Mouse (Mus musculus) testis, adult 2 months (tissue): ENCODE data around the gene Ccpg1. TPM values are rescaled to one million over a fixed set of nuclear protein-coding genes. Genes with fewer than 3 reads are reported as not detected.

Source experiments
- H3K27ac ChIP-seq: fragments of 200-500 bp; 2 replicates; pipeline ENCODE4 v1.5.1; 2012; ENCODE audit warnings: low read depth, low read length; ENCODE audit not compliant: control insufficient read depth, insufficient read depth
- H3K27me3 ChIP-seq: fragments of 200-500 bp; 2 replicates; pipeline ENCODE4 v1.6.1; 2012; ENCODE audit warnings: mild to moderate bottlenecking, low read length, moderate library complexity; ENCODE audit not compliant: control insufficient read depth, insufficient read depth
- H3K36me3 ChIP-seq: fragments of 200-500 bp; 2 replicates; pipeline ENCODE4 v1.6.1; 2012; ENCODE audit warnings: mild to moderate bottlenecking, low read length; ENCODE audit not compliant: control insufficient read depth, insufficient read depth
- H3K4me1 ChIP-seq: fragments of 200-500 bp; 2 replicates; pipeline ENCODE4 v1.6.1; 2012; ENCODE audit warnings: low read length; ENCODE audit not compliant: control insufficient read depth, insufficient read depth
- H3K4me3 ChIP-seq: fragments of 200-500 bp; 2 replicates; pipeline ENCODE4 v1.5.1; 2012; ENCODE audit warnings: low read depth, mild to moderate bottlenecking, low read length, moderate library complexity, mixed read lengths; ENCODE audit not compliant: control insufficient read depth
- CTCF ChIP-seq: fragments of 200-500 bp; IDR thresholded peaks from 2 replicates; pipeline ENCODE4 v1.5.1; 2012; ENCODE audit warnings: low read depth, mild to moderate bottlenecking, inconsistent platforms, low read length, moderate library complexity; ENCODE audit not compliant: control insufficient read depth, insufficient read depth, insufficient replicate concordance
- POLR2A ChIP-seq: fragments of 200-500 bp; IDR thresholded peaks from 2 replicates; pipeline ENCODE4 v1.6.1; 2012; ENCODE audit warnings: low read depth, mild to moderate bottlenecking, inconsistent platforms, low read length, moderate library complexity; ENCODE audit not compliant: control insufficient read depth
- polyA plus RNA-seq: library from polyadenylated mRNA; depleted of rRNA; stranded (reverse); fragments of >200 nt; gene quantifications from 2 replicates; pipeline ENCODE4 v1.2.3, GENCODE M21; 2012

Ccpg1 gene
- polyA plus RNA-seq, 1 experiment: 38.9 TPM

DNA sequence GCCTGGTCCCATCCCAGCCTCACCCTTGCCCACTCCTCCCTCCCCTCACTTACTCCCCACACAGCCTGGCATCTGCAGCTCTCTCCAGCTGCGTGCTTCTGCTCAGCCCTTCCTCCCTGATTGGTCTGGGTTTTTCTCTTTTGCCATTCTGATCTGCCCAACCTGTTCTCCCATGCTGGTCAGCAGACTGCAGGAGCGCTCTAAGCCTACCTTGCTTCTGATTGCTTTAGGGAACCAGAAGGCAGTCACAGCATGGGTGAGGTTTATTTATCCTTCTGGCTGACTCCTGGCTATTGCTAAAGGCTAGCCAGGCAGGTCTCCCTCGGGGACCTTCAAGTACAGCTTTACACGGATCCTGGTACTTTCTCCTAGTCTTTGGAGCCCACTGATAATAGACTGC, 46.2 kb downstream of the Ccpg1 start:
- no peaks in the 10 kb centered on the region for H3K27me3 ChIP-seq
- no peak overlapping the region for H3K27ac ChIP-seq
- H3K4me1 ChIP-seq: no peaks in the 10 kb centered on the region
- TF ChIP-seq POLR2A (no peak), CTCF (no peak)
- H3K4me3 ChIP-seq: no peak overlapping the region
- peaks cover 1% of the 10 kb centered on the region; the same call in 1 of the 2 replicates for H3K36me3 ChIP-seq

DNA sequence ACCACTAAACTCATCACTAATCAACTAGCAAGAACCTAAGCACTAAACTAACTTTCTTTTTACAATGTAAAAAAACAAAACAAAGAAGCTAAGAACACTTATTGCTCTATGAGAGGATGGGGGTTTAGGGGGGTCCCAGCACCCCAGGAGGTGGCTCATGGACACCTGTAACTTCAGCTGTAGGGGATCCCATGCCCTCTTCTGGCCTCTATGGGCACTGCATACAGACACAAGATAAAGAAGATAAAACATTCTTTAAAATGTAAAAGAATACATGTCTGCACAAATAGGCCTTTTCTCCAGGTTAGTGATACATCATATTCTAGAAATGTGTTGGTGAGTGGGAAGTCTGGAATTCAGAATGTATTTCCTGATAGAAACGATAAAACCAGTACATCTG, 48.2 kb downstream of the Ccpg1 start:
- no peaks in the 10 kb centered on the region for H3K27me3 ChIP-seq
- no peak overlapping the region for H3K4me3 ChIP-seq
- H3K36me3 ChIP-seq: peaks cover 1% of the 10 kb centered on the region; the same call in 1 of the 2 replicates
- TF ChIP-seq POLR2A: no peak
- TF ChIP-seq CTCF: no peak
- no peaks in the 10 kb centered on the region for H3K4me1 ChIP-seq
- no peak overlapping the region for H3K27ac ChIP-seq

DNA sequence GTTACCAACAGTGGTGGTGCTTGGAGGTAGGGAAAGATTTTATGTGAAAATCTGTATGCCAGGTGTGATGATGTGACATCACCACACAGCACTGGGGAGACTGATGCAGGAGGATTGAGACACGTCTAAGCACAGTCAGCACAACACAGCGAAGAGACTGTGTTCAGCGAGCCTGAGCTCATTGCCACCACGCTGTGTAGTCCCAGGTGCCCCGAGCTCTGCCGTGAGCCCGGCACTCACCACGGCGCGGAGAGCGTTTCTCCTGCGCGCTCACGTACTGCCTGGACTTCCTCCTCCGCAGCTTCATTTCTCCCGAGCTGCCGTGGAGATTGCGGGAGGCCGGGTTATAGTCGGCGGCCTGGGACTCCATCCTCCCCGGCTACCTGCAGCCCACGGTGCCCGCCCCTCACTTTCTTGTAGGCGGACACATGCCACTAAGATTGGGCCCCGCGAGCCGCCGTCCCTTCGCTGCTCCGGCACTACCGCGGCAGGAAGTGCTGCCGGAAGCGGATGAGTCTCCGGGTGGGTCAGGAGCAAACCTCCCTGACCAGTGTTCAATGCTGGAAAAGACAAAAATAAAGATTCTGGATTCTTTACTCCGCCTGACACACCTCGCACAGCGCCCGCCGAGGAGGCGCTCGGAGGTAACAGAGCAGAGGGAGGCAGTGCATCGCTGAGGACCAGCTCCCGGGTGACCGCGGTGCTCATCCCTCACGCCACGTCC, 54.2 kb downstream of the Ccpg1 start:
- Histone ChIP-seq H3K36me3 (no peaks in the 10 kb centered on the region), H3K4me3 (peak overlapping the region; percentile 96), H3K4me1 (peaks cover 8% of the 10 kb centered on the region; the same call in 1 of the 2 replicates), H3K27me3 (no peaks in the 10 kb centered on the region), H3K27ac (peak overlapping the region; percentile 71)
- TF ChIP-seq POLR2A (peak; percentile 73), CTCF (no peak)

DNA sequence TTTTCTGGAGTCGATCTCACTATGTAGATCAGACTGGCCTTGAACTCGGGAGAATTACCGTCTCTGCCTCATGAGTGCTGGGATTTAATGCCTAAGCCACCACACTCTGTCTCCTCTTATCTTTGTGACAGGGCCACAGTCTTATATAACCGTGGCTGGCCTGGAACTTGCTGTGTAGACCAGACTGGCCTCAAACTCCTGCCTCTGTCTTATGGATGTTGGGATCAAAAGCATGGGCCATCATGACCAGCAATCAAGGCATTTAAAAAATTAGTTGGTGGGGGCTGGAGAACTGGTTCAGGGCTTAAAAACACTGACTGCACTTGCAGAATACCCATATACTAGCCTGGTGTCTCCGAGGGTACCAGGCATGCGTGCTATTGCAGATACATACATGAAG, 54.9 kb downstream of the Ccpg1 start, which contains the start of gene Pigb:
TSS of gene Pigb (minus strand) at position 299 of the 400 bp plus-strand sequence.
- Histone ChIP-seq H3K4me1 (peaks cover 8% of the 10 kb centered on the region; the same call in 1 of the 2 replicates), H3K27ac (peak within 1 kb of the TSS; percentile 71), H3K36me3 (no peaks in the 10 kb centered on the region), H3K27me3 (no peaks in the 10 kb centered on the region), H3K4me3 (peak within 1 kb of the TSS; percentile 96)
- TF ChIP-seq CTCF (no peak), POLR2A (no peak)

DNA sequence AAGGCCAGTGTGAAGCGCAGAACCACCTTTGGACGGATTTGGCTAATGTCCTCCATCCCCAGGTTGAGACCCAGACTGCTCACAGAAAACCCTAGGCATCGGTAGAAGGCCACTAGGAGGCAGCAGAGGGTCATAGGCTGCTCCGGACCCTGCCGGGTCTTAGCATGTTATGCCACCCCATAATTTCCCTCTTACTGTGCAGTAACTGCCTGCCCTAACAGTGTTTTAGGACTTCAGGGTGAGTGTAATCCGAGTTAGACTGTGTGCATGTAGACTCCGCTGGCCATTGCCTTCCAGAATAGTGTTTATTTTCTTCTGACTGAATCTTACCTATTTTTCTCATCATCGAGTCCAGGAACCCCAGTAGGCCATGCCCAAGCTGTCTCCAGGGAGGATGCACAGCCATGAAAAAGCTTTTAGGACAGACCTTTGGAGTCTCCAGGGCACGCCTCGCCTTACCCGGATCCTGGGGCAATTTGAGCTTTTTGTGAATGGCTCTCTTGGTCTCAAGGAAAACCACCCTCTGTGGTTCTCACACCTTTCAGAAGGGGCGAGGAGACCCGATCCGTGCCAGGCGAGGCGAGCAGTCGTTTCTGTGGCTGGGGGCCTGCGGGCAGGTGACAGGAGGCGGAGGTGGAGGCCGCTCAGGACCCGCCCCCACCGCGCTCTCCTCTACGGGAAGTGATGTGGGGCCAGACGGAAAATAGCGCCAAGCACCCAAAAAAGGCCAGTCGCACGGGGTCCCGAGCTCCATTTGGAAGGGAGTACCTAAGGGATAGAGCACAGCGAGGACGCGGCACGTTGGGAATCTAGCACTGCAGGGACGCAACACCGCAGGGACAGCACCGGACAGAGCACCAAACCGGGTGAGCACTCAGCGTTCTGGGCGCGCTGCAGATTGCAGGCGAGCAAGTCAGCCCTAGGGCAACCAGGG, 59.2 kb downstream of the Ccpg1 start, which contains the start of gene Rab27a:
TSS of gene Rab27a (plus strand) at position 709 of the 934 bp plus-strand sequence.
- Histone ChIP-seq H3K27ac (no peak within 1 kb of the TSS), H3K36me3 (no peaks in the 10 kb centered on the region), H3K27me3 (no peaks in the 10 kb centered on the region), H3K4me1 (peaks cover 7% of the 10 kb centered on the region; the same call in 1 of the 2 replicates), H3K4me3 (peak within 1 kb of the TSS; percentile 19)
- peak; percentile 82; the same call in 1 of the 2 replicates for TF ChIP-seq CTCF
- no peak for TF ChIP-seq POLR2A

DNA sequence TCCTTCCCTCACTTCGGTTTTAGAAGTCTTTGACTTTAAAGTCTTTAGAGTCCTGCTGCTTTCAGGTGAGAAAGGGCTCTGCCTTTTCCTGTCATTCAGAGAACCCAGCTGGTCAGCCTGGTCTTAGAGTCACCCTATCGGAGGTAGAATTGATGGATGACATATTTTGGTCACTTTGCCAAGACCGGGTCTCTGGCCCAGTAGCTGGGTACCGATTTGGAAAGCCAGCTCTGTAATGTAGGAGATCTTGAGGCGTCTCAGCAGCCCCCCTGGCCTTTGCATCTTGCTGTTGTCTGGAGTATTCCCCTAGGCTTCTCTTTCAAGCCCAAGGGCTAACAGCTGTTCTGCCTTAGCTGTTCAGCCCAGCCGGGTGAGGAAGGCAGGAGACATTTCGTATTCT, 60.0 kb downstream of the Ccpg1 start:
- TF ChIP-seq CTCF (no peak), POLR2A (no peak)
- Histone ChIP-seq H3K4me1 (peaks cover 7% of the 10 kb centered on the region; the same call in 1 of the 2 replicates), H3K36me3 (no peaks in the 10 kb centered on the region), H3K27me3 (no peaks in the 10 kb centered on the region), H3K4me3 (peak overlapping the region; percentile 19), H3K27ac (no peak overlapping the region)

DNA sequence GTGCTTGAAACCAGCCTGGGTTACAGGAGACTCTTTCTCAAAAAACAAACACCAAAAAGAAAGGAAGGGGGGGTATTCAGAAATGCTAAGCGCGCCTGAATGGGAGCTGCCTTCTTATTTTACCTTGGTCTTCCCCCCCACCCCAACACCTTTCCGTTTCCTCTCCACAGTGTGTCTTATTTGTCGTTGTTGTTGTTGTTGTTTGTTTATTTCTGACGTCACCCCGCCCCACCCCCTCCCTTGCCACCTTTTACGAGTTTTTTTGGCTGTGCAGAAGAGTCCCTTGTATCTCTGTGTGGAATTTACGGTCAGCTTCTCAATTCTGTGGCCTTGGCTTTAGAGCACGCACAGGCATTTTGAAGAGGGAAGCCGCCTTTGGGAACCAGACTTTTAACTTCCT, 60.5 kb downstream of the Ccpg1 start:
- Histone ChIP-seq H3K36me3 (no peaks in the 10 kb centered on the region), H3K27me3 (no peaks in the 10 kb centered on the region), H3K4me3 (no peak overlapping the region), H3K4me1 (peaks cover 3% of the 10 kb centered on the region; the same call in 1 of the 2 replicates), H3K27ac (no peak overlapping the region)
- TF ChIP-seq CTCF (no peak), POLR2A (no peak)
